In genomic region chr17:23620351-23620750, GRCm38 (mm10) we compare ENCODE assay signal across 20 mouse cellular contexts. TPM values are rescaled to one million over a fixed set of nuclear protein-coding genes. Genes with fewer than 3 reads are reported as not detected.
"Had no signal": no experiment of that assay in that cellular context is flagged by ENCODE, and none has a peak within 500 bp of the region (broad histone marks: within the 10 kb centered on the region; RNA-seq: fewer than 3 reads in every experiment).

No protein-coding gene starts in this region.

- H3K27ac ChIP-seq: kidney, embryonic 15.5 days; left cerebral cortex, adult 2 months; limb, embryonic 15.5 days; liver, embryonic 12.5 days; midbrain, embryonic 12.5 days; neural tube, embryonic 15.5 days; stomach, embryonic 15.5 days had no signal

- H3K4me3 ChIP-seq: kidney, embryonic 15.5 days; left cerebral cortex, adult 2 months; limb, embryonic 15.5 days; liver, embryonic 12.5 days; midbrain, embryonic 12.5 days; neural tube, embryonic 15.5 days; stomach, embryonic 15.5 days had no signal

- H3K9me3 ChIP-seq: kidney, embryonic 15.5 days; limb, embryonic 15.5 days; liver, embryonic 12.5 days; midbrain, embryonic 12.5 days; neural tube, embryonic 15.5 days; stomach, embryonic 15.5 days had no signal

- H3K27me3 ChIP-seq: midbrain, embryonic 12.5 days; stomach, embryonic 15.5 days had no signal

- H3K9ac ChIP-seq: kidney, embryonic 15.5 days; limb, embryonic 15.5 days; liver, embryonic 12.5 days; lung, embryonic 14.5 days; midbrain, embryonic 12.5 days; neural tube, embryonic 15.5 days; stomach, embryonic 15.5 days had no signal

- DNase-seq: kidney, adult 2 months; kidney, postnatal 14 days; lung, embryonic 14.5 days; lung, postnatal 10 days had no signal

- H3K4me1 ChIP-seq: kidney, embryonic 15.5 days; limb, embryonic 15.5 days; liver, embryonic 12.5 days; midbrain, embryonic 12.5 days; neural tube, embryonic 15.5 days; stomach, embryonic 15.5 days had no signal

- H3K36me3 ChIP-seq: kidney, embryonic 15.5 days; limb, embryonic 15.5 days; liver, embryonic 12.5 days; midbrain, embryonic 12.5 days; neural tube, embryonic 15.5 days; stomach, embryonic 15.5 days had no signal

- H3K4me2 ChIP-seq: kidney, embryonic 15.5 days; limb, embryonic 15.5 days; liver, embryonic 12.5 days; lung, embryonic 14.5 days; midbrain, embryonic 12.5 days; neural tube, embryonic 15.5 days; stomach, embryonic 15.5 days had no signal

- ATAC-seq: intestine, embryonic 16.5 days; liver, embryonic 12.5 days; midbrain, embryonic 16.5 days had no signal

RNA-seq across cellular contexts. Expression of gene Zscan10, which starts 19.7 kb away (rescaled TPM):
- total RNA-seq: layer of hippocampus, postnatal 25 days; left cerebral cortex, adult 2 months; left cerebral cortex, postnatal 25 days; megakaryocyte-erythroid progenitor cell, adult 5-6 weeks had no signal
- polyA plus RNA-seq: intestine, embryonic 16.5 days; kidney, adult 2 months; kidney, embryonic 15.5 days; large intestine, adult 2 months; liver, embryonic 12.5 days; liver, embryonic 16.5 days; midbrain, embryonic 12.5 days; midbrain, embryonic 16.5 days; neural tube, embryonic 11.5 days; neural tube, embryonic 15.5 days; spleen, adult 2 months had no signal

RNA-seq across cellular contexts. Expression of gene Zfp13, which starts 21.1 kb away (rescaled TPM):
- total RNA-seq: megakaryocyte-erythroid progenitor cell, adult 5-6 weeks had no signal

RNA-seq across cellular contexts. Expression of gene Mmp25, which starts 24.7 kb away (rescaled TPM):
- total RNA-seq: megakaryocyte-erythroid progenitor cell, adult 5-6 weeks had no signal

RNA-seq across cellular contexts. Expression of gene Bicdl2, which starts 40.0 kb away (rescaled TPM):
- total RNA-seq: layer of hippocampus, postnatal 25 days; left cerebral cortex, adult 2 months; left cerebral cortex, postnatal 25 days; megakaryocyte-erythroid progenitor cell, adult 5-6 weeks had no signal
- polyA plus RNA-seq: liver, embryonic 12.5 days; midbrain, embryonic 16.5 days; neural tube, embryonic 11.5 days; neural tube, embryonic 15.5 days had no signal
